Mouse (Mus musculus) layer of hippocampus, postnatal 36 days (tissue): ENCODE data around the gene Slc5a5. TPM values are rescaled to one million over a fixed set of nuclear protein-coding genes. Genes with fewer than 3 reads are reported as not detected.

Source experiments
- microRNA-seq, 2 experiments: library from miRNA; unstranded; fragments of <30 nt; microRNA quantifications; one replicate each; pipeline ENCODE4 v1.2.0; 2021
- total RNA-seq, 2 experiments: library from RNA; stranded (reverse); gene quantifications; 2 replicates each; pipeline ENCODE4 v1.2.3; 2021

Slc5a5 gene
- total RNA-seq, 2 experiments from 2014 or later = 8.1 to 8.9 TPM

Small RNA genes lying within 50 kb of the gene (microRNA-seq; reads per million reads assigned to microRNA genes)
- gene Mir1969 = 8.0 to 12.8 reads per million in 2 experiments
- 0.85 to 1.5 reads per million in 2 experiments for gene Mir7067

Other genes starting within 250 kb of the Slc5a5 start
- 10 to 100 TPM; 23.1 TPM for gene Pgpep1, start 232.4 kb downstream of the Slc5a5 start, total RNA-seq
- 10 to 100 TPM; 60.3 to 68.5 TPM for gene Lsm4, start 219.5 kb downstream of the Slc5a5 start, total RNA-seq
- 100 to 1,000 TPM; 157 to 183 TPM for gene Jund, start 193.8 kb downstream of the Slc5a5 start, total RNA-seq
- under 1 TPM; 0.08 to 0.10 TPM for gene Iqcn, start 189.3 kb downstream of the Slc5a5 start, total RNA-seq
- not detected for gene Gm3336, start 174.2 kb downstream of the Slc5a5 start, total RNA-seq
- 1 to 10 TPM; 1.5 to 2.4 TPM for gene Pde4c, start 169.0 kb downstream of the Slc5a5 start, total RNA-seq
- gene Rab3a, start 138.1 kb downstream of the Slc5a5 start, total RNA-seq = 100 to 1,000 TPM; 729 to 765 TPM
- gene Mpv17l2, start 131.8 kb downstream of the Slc5a5 start, total RNA-seq = 10 to 100 TPM; 34.3 to 35.8 TPM
- gene Pik3r2, start 116.0 kb downstream of the Slc5a5 start, total RNA-seq = 100 to 1,000 TPM; 153 to 158 TPM
- gene Mast3, start 87.7 kb downstream of the Slc5a5 start, total RNA-seq = 100 to 1,000 TPM; 452 to 459 TPM
- gene Il12rb1, start 84.3 kb downstream of the Slc5a5 start, total RNA-seq = under 1 TPM; 0.56 to 0.87 TPM
- gene Arrdc2, start 53.0 kb downstream of the Slc5a5 start, total RNA-seq = 10 to 100 TPM; 18.5 to 25.6 TPM
- 10 to 100 TPM; 16.9 to 17.7 TPM for gene Kcnn1, start 29.5 kb downstream of the Slc5a5 start, total RNA-seq
- 10 to 100 TPM; 83.4 to 95.4 TPM for gene Ccdc124, start 18.8 kb downstream of the Slc5a5 start, total RNA-seq
- 100 to 1,000 TPM; 659 to 685 TPM for gene Rpl18a, start 4.7 kb upstream of the Slc5a5 start, total RNA-seq
- gene Map1s, start 13.2 kb upstream of the Slc5a5 start, total RNA-seq = 10 to 100 TPM; 87.3 to 89.7 TPM